Mouse (Mus musculus): Measurements from ENCODE around the gene Dgkz.
A peak's percentile ranks its signal among the peaks of the same experiment; 100 is the strongest.

Dgkz gene

DNA sequence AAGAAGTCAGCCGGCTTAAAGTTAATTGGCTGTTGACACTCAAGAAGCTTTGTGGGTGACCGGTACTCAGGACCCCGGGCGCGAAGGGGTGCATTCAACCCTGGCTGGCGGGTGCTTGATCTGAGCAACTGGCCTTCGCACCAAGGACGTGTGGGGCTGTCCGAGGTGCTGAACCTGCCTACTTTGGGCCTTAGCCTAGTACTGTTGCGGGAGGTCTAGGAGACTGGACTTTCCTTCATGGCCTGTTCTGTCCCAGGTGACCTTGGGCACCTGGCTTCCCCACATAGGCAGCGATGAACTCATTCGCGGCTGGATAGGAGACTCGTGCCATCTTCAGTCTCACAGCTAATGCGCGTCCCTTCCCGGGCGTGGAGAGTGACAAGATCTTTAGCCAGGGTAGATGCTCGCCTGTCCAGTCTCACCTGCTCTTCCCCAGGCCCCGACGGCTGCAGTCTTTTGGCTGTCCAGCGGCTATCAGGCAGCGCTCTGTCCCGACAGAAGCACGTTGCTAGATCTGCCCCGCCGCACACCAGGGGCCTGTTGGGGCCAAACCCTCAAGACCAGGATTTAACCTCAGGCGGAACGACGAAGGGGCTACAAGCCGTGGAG lies 54.4 kb downstream of the Dgkz start:
- DNase-seq (ENCODE audit: low spot score) = peak; percentile 93

DNA sequence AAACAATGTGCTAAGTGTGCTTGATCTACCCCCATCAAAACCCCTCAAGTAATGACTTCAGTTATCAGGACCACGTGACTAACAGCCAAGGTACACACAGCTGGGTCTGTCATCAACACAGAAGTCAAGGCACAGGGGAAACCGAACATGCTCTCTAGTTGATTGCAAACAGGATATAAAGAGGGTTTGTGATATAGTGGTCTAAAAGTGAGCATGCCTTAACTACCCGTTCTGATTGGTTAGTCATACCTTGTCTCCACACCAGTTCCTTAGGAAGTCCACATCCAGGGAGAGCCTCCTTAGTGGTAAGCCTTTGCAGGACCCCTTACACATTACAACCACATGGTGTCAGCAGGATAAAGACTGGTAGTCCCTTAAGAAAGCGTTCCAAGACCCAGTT lies 55.5 kb downstream of the Dgkz start:
- DNase-seq (ENCODE audit: low spot score) = peak; percentile 28

DNA sequence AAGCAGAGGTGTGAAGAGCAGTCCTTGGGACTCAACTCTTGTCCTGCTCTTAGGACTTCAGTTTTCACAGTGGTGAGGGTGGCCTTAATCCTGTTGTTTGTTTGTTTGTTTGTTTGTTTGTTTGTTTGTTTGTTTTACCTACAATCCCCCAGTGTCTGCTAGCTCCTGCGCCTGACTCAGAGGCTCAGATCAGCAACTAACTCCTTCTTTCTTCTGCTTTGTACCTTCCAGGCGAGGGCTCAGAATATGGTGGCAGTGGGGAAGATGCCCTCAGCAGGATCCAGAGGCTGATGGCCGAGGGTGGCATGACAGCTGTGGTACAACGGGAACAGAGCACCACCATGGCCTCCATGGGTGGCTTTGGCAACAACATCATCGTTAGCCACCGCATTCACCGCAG lies 58.6 kb downstream of the Dgkz start:
- no peak for DNase-seq (ENCODE audit: low spot score)

DNA sequence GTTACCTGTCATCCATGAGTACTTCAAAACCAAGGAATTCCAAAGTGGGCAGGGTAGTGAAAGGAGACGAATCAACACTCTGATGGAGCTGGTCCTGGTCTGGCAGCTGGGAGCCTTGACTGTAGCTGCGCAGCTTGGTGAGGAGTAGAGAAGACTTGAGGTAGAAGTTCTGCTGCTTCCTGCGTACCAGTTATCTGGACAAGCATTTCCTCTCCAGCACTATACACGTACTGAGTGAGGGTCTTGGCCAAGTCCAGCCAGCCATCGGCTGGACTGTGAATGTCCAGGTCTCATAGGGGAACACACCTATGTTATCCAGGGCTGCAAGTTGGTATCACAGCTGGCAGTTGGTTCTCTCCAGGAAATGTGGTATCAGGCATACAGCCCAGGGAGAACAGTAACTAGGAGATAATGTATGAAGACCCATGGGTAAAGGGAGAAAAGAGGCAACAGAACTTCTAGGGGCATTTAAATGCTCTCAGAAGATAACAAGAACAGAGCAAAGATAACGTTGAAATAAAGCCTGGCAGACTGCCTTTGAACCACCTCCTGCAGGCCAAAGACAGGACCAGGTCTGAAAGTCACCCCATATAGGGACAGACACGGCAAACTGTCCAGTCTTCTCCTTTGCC lies 59.2 kb downstream of the Dgkz start:
- DNase-seq (ENCODE audit: low spot score) = no peak

DNA sequence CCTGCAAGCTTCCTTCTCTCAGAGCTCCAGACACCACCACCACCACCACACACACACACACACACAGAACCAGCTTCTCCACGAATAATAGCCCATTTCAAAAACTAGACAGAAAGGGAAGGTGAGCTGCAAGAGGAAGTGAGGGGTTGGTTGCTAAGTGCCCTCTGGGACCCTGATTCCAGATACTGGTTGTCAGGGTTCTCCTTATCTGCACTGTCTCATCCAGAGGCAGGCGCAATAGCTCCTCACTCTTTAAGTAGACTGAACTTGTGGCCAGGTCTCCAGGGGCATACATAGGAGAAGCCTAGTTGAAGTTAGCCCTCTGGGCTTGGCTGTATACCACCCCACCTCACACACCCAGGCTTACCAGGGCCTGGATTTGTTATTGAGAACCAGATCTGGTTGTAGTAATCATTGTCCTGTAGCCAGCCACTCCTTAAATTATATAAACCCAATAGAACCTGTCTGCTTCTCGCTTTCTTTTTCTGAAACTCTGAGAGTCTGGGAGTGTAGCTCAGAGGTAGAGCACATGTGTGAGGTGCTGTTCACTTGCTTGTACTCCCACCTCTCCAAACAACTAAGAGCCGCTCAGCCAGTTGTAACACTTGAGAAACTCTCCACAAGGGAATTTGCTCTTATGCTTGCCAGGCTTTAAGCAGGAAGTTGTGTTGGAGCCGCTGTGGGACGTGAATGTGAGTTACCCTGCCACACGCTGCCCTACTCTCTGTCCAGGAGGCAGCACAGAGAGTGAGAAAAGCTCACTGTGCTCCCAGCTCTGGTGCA lies 62.1 kb downstream of the Dgkz start:
- DNase-seq (ENCODE audit: low spot score) = no peak

DNA sequence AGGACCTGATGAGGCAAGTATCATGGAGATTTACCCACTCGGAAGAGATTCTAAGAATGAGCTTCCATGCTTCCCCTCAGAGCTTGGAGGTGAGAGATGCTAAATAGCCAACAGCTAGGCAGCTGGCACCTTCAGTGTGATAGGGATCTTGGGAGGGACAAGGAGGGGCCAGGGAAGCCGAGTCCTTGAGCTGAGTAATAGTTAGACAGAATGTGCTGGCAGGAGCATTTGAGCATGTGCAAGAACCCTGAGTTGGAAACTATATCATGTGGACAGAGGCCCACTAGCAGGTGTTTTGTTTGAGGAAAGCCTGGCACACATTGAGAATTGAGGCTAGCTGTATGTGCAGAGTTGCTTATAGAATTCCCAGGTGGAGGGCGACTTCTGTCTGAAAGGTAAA lies 63.0 kb downstream of the Dgkz start:
- no peak for DNase-seq (ENCODE audit: low spot score)

DNA sequence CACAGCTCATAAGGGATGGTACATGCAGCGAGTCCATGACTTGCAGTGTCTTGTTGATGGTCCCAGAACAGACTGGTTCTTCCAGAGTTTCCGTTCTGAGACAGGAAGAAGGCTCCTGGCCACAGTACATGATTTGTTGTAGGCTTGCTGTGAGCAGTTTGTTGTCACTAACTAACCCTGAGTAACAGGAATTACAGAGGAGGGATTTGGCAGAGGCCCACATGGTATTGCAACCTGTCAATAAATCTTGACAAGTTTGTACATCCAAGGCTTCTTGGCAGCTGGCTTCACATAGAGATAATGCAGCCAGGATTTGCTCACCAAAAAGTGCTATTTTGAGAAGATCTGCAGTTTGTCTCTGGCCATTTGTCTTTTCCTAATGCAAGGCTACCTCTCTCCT lies 69.5 kb downstream of the Dgkz start:
- no peak for DNase-seq (ENCODE audit: low spot score)

DNA sequence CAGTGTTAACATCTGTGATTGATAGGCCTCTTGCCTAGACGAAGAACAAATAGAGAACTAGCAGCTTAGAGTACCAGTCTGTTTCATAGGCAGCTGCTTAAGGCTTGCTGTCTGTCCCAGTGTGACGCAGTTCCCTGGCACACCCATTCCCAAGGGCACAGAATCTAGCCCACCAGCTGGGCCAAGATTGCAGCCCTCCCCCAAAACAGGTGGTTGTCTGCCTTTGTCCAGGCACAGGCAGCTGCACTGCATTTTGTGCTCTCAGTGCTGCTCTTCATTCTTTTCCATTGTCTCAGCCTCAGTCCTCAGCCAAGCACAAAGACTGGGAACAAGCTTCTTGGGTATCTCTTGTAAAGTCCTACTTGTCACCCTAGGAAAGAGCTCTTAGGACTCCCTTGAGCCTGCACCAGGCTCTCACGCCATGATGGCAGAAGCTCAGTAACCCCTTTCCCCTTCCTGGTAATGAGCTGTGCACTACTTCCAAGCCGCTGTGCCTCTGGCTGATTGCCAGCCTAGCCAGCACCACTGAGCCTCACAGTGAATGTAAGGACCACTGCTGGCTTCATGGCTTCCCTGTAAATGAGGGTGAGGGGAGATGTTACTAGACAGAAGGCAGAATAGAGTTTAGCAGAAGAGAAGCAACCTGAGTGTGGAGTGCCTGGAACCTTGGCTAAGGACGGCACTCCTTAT lies 70.9 kb downstream of the Dgkz start:
- DNase-seq (ENCODE audit: low spot score) = no peak

DNA sequence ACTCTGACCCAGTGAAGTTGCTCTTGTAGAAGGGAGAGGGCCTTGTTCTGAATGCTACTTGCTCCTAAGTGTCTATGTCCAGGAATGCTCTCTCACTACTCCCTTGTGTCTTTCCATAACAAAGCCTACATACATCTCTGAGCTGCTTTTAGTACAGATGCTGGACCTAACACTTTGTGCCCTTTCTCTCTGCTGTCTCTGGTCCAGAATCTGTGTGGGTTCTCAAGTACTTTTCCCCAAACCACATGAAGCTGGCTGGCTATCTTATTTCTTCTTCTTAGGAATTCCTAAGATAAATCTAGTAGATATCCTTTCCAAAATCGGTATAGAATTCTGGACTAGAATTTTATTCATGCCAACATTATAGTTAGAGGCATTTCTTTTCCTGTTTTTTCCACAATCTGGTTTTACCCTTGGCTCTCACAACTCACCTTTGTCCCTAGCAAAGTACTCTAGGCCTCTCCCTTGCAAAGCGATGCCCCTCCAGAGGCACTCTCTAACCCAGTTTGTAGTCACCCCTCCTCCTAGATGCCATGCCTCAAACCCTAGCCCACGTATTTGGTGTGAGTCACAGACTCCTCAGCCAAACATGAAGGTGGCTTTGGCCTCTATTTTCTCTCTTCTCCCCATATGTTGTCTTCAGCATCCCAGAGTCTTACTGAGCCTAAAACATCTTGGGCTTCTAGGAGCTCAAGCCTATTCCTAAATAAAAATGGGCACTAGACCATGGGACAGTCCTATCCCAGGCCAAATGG lies 72.3 kb downstream of the Dgkz start:
- no peak for DNase-seq (ENCODE audit: low spot score)

DNA sequence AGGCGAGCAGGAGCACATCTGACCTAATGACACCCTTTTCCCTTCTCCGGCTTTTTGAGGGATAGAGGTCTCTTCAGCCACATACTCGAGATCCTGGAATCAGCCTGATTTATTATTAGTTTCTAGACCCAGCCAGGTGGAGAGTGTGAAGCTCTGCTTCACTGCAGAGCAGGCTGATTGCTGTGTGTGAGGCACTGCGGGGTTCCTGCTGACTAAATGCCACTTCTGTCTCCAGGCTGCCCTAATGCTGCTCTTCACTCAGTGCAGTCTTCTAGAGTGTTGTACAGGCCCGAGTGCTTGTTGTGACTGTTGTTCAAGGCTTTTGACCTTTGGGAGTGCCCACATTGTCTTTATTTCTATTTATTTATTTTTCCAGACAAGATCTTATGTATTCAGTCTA lies 73.3 kb downstream of the Dgkz start:
- no peak for DNase-seq (ENCODE audit: low spot score)

DNA sequence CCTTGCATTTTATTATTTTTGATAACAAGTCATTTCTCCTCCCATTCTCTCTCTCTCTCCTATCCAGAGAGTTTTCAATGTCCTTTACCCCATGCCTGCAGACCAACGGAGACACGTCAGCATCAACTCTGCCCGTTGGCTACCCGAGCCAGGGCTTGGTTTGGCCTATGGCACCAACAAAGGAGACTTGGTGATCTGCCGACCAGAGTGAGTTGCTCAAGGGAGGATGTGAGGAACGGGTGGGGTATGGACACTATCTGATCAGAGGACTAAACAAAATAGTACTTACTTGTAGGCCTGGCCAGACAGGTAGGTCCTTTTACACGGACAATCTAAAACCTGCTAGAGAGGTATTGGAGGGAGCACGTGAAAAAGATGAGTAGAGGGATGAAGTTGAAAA lies 75.2 kb downstream of the Dgkz start:
- DNase-seq (ENCODE audit: low spot score) = no peak

DNA sequence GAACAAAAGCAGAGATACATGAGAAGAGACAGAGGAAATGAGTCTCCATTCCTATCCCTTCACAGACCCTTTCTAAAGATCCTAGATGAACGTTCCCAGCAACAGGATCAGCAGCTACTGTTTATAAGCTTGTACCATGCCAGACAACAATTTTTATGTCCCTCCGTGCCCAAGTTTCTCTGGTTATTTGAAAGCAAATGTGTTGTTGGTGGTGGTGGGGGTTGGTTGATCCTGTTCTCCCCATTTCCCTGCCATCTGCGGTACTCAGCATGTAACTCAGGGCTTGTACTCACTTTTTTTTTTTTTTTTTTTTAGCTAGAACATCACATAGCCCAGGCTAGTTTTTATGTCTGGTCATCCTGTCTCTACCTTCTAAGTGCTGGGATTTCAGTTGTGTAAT lies 76.5 kb downstream of the Dgkz start:
- DNase-seq (ENCODE audit: low spot score) = no peak

DNA sequence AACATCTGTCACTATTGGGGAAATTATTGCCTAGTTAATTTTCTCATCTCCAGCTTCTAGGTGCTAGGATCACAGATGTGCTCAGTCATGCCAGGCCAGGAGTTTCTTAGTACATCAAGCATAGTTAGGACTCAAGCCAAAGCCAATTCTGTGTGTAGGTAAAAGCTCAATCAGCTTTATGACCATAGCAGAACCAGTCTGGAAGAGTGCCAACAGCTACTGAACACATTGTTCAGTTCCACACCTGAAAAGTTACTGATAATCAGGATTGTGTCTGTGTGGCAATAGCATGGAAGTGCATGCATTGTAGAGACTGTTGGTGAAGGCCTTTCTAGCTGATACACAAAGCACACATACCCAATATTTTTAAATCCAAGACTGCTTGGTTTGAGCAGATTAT lies 77.7 kb downstream of the Dgkz start:
- DNase-seq (ENCODE audit: low spot score) = no peak

DNA sequence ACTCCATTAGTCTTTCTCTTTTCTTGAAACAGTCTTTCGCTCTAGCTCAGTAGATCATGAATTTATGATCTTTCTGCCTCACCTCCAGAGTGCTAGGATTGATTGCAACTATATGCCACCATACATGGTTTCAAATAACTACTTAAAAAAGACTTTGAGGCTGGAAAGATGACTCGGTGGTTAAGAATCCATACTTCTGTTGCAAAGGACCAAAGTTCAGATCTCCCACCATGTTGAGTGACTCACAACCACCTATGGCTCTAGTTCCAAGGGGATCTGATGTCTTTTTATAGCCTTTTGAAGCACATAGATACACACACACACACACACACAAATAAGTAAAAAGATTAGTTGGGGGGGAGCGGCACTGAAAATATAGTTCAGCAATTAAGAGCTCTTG lies 80.3 kb downstream of the Dgkz start:
- DNase-seq (ENCODE audit: low spot score) = no peak

DNA sequence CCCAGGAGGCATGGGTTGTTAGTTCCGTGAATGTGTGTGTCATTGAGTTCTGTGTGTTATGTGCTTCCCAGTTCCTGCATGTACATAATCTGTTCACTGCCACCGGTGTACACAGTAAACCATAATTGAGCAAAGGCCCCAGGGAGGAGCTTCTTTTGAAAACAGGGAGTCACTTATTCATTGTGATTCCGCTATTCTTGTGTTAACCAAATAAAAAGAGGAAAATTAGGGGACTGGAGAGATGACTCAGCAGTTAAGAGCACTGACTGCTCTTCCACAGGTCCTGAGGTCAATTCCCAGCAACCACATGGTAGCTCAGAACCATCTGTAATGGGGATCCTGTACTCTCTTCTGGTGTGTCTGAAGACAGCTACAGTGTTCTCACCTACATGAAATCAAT lies 80.9 kb downstream of the Dgkz start:
- no peak for DNase-seq (ENCODE audit: low spot score)

DNA sequence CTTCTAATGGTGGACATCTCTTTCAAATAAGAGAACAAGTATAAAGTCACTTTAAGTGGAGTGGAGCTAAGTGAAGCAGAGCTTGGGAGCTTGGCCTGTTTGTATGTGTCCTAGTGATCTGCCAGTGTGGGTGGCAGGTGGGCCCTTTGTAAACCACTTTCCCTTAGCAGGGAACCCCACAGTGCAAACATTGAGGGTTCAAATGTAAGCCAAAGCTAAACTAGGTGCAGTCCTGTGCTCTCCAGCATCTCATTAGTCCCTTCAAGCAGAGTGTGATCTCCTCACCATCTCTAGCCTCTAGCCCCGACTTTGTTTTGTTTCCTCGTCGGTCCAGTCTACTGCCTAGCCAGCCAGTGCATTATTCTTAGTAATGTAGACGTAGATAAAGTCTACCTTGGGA lies 91.0 kb downstream of the Dgkz start:
- no peak for DNase-seq (ENCODE audit: low spot score)

DNA sequence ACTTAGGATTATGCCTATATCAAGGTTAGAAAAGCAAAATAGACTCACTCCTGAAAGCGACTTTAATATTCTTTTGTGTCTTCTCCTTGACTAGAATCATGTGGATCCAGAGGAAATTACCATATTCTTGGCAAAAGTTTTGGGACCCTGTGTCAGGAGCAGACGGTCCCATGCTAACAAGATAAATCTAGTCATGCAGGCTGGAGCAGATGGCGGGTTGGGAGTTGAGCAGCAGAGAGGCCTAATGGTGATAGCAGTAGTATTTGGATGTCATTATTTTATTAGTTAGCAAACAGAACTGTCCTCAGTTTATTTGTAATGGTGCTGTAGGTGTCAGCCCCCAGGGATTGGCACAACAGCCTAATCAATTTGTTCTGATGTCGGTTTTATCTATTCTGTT lies 91.7 kb downstream of the Dgkz start:
- no peak for DNase-seq (ENCODE audit: low spot score)
